Comparison of ENCODE assay signal across 20 mouse cellular contexts in the genomic region with DNA sequence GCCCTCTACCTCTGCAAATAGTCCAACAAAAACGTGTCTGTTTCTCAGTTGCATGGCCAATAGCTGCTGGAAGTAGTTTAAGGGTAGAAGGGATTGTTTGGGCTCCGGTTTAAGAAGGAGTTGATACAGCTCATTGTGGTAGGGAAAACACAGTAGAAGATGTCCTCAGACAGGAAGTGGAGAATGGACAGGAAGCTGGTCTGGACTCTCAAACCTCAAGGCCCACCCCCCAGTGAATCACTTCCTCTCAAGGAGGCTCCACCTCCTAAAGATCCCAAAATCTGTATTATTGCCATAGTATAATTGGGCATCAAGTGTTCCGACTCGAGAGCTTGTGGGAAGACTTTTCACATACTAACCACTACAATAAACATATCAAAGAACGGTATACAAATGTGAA. TPM values are rescaled to one million over a fixed set of nuclear protein-coding genes. Genes with fewer than 3 reads are reported as not detected.
DNase-seq lines count a peak whose midpoint lies in the region; ATAC-seq lines count a peak whose summit lies in the region.
"Had no signal": no experiment of that assay in that cellular context is flagged by ENCODE, and none has a peak within 500 bp of the region (broad histone marks: within the 10 kb centered on the region; RNA-seq: fewer than 3 reads in every experiment).

No protein-coding gene starts in this region.

- peak; percentile 67 for ATAC-seq in granulocyte monocyte progenitor cell, adult 5-6 weeks (replicated peaks; ENCODE audit: poor library complexity, severe bottlenecking)
- ATAC-seq: activated CD4-positive, CD25-positive, alpha-beta regulatory T cell, adult 4 months; forebrain, embryonic 13.5 days; forebrain, embryonic 15.5 days; forebrain, postnatal 0 days; Patski had no signal

- peak; percentile 91 for DNase-seq in 416B (ENCODE audit: low read depth)
- DNase-seq in R1 (ENCODE audit: low read depth, low spot score): peak; percentile 50
- no peak for DNase-seq in embryo, embryonic 9.5 days (ENCODE audit: extremely low spot score)
- DNase-seq in urinary bladder, adult 18-20 months (ENCODE audit: low spot score in 2 of 2): no peak
- DNase-seq in natural killer cell, adult 2 months (ENCODE audit: low spot score in 2 of 2): no peak
- DNase-seq in right cerebral cortex, postnatal 14 days: no peak
- DNase-seq: adrenal gland, adult 8-10 months; adrenal gland, postnatal 14 days; adrenal gland, postnatal 36 days; cerebellum, adult 11-12 months; cerebellum, adult 2 months; cerebellum, adult 9-10 months; cerebellum, postnatal 10 days; cerebellum, postnatal 25 days; forebrain, postnatal 0 days had no signal

RNA-seq across cellular contexts. Expression of a gene that starts 22.2 kb away (rescaled TPM):
- 23.0 and 28.0 TPM in 2 replicates for total RNA-seq in granulocyte monocyte progenitor cell, adult 5-6 weeks (2014; fragmentation: Nextera tagmentation)
- 13.6 and 20.3 TPM in 2 replicates for total RNA-seq in granulocyte monocyte progenitor cell, adult 5-6 weeks (2017)

RNA-seq across cellular contexts. Expression of a gene that starts 53.4 kb away (rescaled TPM):
- 4.6 and 5.6 TPM in 2 replicates for total RNA-seq in granulocyte monocyte progenitor cell, adult 5-6 weeks (2014; fragmentation: Nextera tagmentation)
- 5.1 and 5.4 TPM in 2 replicates for total RNA-seq in granulocyte monocyte progenitor cell, adult 5-6 weeks (2017)

Comparison
In these comparisons a context has a peak if more than half of its experiments do, and no peak if none do; other contexts are left out.
1. DNase-seq: peak in 416B (single experiment) and R1 (single experiment); none in embryo, embryonic 9.5 days (single experiment), urinary bladder, adult 18-20 months (0 of 2), natural killer cell, adult 2 months (0 of 2) and right cerebral cortex, postnatal 14 days (single experiment).